Mouse (Mus musculus) G1E (cell line): ENCODE data around the gene Rsrp1. TPM values are rescaled to one million over a fixed set of nuclear protein-coding genes. Genes with fewer than 3 reads are reported as not detected.

ENCODE experiments used
- ATAC-seq: 2 replicates; pipeline ENCODE4 v1.8.0; 2016; ENCODE audit warnings: mild to moderate bottlenecking; ENCODE audit not compliant: insufficient number of reproducible peaks, poor library complexity, low FRiP score, severe bottlenecking; ENCODE audit errors: extremely low read depth
- DNase-seq: peaks from one replicate; pipeline ENCODE4 v3.0.0; 2012; ENCODE audit warnings: low spot score
- H3K27me3 ChIP-seq: 2 replicates; pipeline ENCODE4 v1.6.1; 2012; ENCODE audit warnings: mild to moderate bottlenecking, low read length, inconsistent platforms; ENCODE audit not compliant: insufficient read depth
- H3K36me3 ChIP-seq: replicated peaks from 2 replicates; pipeline ENCODE3; 2012; ENCODE audit warnings: mild to moderate bottlenecking, inconsistent platforms
- H3K4me1 ChIP-seq: 2 replicates; pipeline ENCODE4 v1.6.1; 2012; ENCODE audit warnings: low read depth, low read length, inconsistent platforms, mixed read lengths; ENCODE audit not compliant: insufficient read depth
- H3K4me3 ChIP-seq: 2 replicates; pipeline ENCODE4 v1.5.1; 2012; ENCODE audit warnings: low read depth, mild to moderate bottlenecking, inconsistent platforms, low read length, moderate library complexity, mixed read lengths
- H3K9me3 ChIP-seq: replicated peaks from 2 replicates; pipeline ENCODE4 v1.6.1; 2012; ENCODE audit warnings: inconsistent platforms
- CTCF ChIP-seq: IDR thresholded peaks from 2 replicates; pipeline ENCODE4 v1.5.1; 2012; ENCODE audit warnings: low read depth, low read length, inconsistent platforms, mixed read lengths
- GATA1 ChIP-seq: IDR thresholded peaks from 2 replicates; pipeline ENCODE4 v1.6.1; 2012; ENCODE audit warnings: borderline replicate concordance, low read length, inconsistent platforms, mixed read lengths
- GATA2 ChIP-seq: IDR thresholded peaks from 2 replicates; pipeline ENCODE4 v1.6.1; 2012; ENCODE audit warnings: low read depth, low read length, inconsistent platforms, borderline replicate concordance
- POLR2AphosphoS5 ChIP-seq: IDR thresholded peaks from 2 replicates; pipeline ENCODE4 v1.6.1; 2012; ENCODE audit warnings: low read depth, low read length, inconsistent platforms; ENCODE audit not compliant: insufficient replicate concordance
- TAL1 ChIP-seq: conservative IDR thresholded peaks from 2 replicates; pipeline ENCODE4 v1.6.1; 2012; ENCODE audit warnings: low read depth, low read length, inconsistent platforms, mixed read lengths
- polyA plus RNA-seq: library from polyadenylated mRNA; stranded (reverse); fragments of >175 nt; gene quantifications from 2 replicates; pipeline ENCODE4 v1.2.3, GENCODE M21; 2012
- total RNA-seq, 2 experiments: library from RNA; stranded (forward) in 1 of 2; stranded (reverse) in 1 of 2; fragments of 200-1000 nt in 1 of 2; fragments of >200 nt in 1 of 2; fragmentation: Nextera tagmentation in 1 of 2; gene quantifications; 2 replicates each; pipeline ENCODE4 v1.2.3; 2014 to 2017

The Rsrp1 gene
- total and polyA plus RNA-seq, 3 experiments, result 286 to 492 (median 468) TPM

DNA sequence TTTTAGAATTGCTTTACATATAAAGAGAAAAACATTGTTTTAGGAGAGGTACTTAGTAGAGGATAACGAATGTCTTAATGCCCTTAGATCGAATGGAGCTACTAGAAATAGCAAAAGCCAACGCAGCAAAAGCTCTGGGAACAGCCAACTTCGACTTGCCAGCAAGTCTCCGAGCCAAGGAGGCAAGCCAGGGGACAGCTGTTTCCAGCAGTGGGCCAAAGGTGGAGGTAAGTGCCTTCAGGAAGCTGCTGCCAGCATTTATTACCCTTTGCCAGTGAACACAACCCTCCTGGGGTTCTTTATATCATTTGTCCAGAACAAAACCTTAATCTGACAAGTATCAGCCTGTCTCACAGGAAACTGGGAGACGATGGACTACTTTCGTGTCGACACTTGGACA, 1.8 kb downstream of the Rsrp1 start:
- no peak for TF ChIP-seq POLR2AphosphoS5
- TF ChIP-seq TAL1, result no peak
- TF ChIP-seq GATA1, result no peak
- no peak for TF ChIP-seq GATA2
- TF ChIP-seq CTCF, result no peak
- Histone ChIP-seq H3K27me3 (no peaks in the 10 kb centered on the region), H3K4me3 (peak overlapping the region; percentile 97), H3K4me1 (peaks cover 62% of the 10 kb centered on the region), H3K36me3 (peaks cover 59% of the 10 kb centered on the region), H3K9me3 (no peaks in the 10 kb centered on the region)
- no peak for ATAC-seq
- no peak for DNase-seq

DNA sequence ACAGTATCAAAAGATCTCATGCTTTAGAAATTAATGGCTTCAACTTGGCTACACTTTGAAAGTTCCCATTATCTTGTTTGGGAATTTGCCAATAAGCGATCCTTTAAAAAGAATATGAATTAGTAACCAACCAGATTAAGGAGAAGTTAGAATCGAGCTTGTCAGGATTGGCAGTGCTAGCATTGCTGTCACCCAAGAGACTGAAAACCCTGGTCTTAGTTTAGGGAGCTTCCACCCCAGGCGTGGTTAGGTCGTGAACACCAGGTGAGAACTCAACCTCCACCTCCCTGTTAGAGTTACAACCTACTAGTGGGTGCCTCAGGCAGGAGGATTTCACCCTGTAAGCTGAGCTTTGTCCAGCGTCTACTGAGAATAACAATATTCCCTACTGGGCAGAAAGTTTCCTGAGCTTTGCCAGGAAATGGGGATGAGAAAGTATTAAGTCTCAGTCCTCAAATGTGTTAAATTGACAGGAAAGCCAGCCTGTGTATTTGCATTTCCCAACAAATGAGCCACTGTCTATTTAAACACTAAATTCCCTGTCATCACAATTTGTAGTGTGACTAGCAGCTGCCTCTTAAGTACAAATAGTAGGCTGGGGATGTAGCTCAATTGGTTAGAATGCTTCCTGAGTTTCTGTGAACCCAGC, 4.5 kb downstream of the Rsrp1 start:
- no peaks in the 10 kb centered on the region for H3K27me3 ChIP-seq
- no peak overlapping the region for H3K4me3 ChIP-seq
- no peaks in the 10 kb centered on the region for H3K9me3 ChIP-seq
- peaks cover 57% of the 10 kb centered on the region for H3K4me1 ChIP-seq
- DNase-seq (no peak), ATAC-seq (no peak)
- peaks cover 70% of the 10 kb centered on the region for H3K36me3 ChIP-seq
- TF ChIP-seq CTCF (no peak), GATA1 (no peak), TAL1 (no peak), GATA2 (no peak), POLR2AphosphoS5 (no peak)

- ATAC-seq, result no peak
- TF ChIP-seq POLR2AphosphoS5 (no peak), CTCF (no peak), GATA2 (no peak), TAL1 (no peak), GATA1 (no peak)
- no peak for DNase-seq
- no peaks in the 10 kb centered on the region for H3K27me3 ChIP-seq
- no peak overlapping the region for H3K4me3 ChIP-seq
- peaks cover 75% of the 10 kb centered on the region for H3K36me3 ChIP-seq
- H3K4me1 ChIP-seq, result peaks cover 60% of the 10 kb centered on the region
- no peaks in the 10 kb centered on the region for H3K9me3 ChIP-seq
Observed at GRCm38 (mm10) chr4:134928464-134928836, 5.1 kb downstream of the Rsrp1 start.

DNA sequence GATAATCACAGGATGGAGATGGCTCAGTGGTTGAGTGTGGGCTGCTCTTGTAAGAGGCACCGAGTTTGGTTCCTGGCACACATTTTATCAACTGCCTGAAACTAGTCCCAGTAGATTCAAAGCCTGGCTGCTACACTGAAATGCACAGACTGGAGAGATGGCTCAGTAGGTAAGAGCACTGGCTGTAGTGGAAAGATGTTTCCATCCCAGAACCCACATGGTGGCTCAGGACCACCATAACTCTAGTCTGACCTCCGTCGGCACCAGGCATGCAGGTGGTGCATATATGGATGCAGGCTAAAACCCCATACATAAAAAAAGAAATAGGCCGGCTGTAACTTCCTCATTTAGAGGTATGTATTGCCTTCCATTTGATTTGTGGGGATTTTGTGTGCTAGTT, 6.1 kb downstream of the Rsrp1 start:
- no peak overlapping the region for H3K4me3 ChIP-seq
- H3K9me3 ChIP-seq, result no peaks in the 10 kb centered on the region
- TF ChIP-seq TAL1 (no peak), POLR2AphosphoS5 (peak; percentile 93)
- H3K4me1 ChIP-seq, result peaks cover 60% of the 10 kb centered on the region
- H3K27me3 ChIP-seq, result no peaks in the 10 kb centered on the region
- ATAC-seq, result no peak
- peaks cover 77% of the 10 kb centered on the region for H3K36me3 ChIP-seq
- no peak for DNase-seq

- Histone ChIP-seq H3K9me3 (no peaks in the 10 kb centered on the region), H3K4me1 (peaks cover 59% of the 10 kb centered on the region), H3K36me3 (peaks cover 77% of the 10 kb centered on the region), H3K4me3 (peak overlapping the region; percentile 99; the same call in 1 of the 2 replicates), H3K27me3 (no peaks in the 10 kb centered on the region)
- DNase-seq (no peak), ATAC-seq (no peak)
- TF ChIP-seq GATA2 (no peak), GATA1 (no peak), CTCF (no peak), POLR2AphosphoS5 (no peak), TAL1 (no peak)
Observed at GRCm38 (mm10) chr4:134930190-134930589, 6.8 kb downstream of the Rsrp1 start.

GRCm38 (mm10) chr4:134930684-134931481, 7.5 kb downstream of the Rsrp1 start, which contains the start of gene Syf2:
TSS of gene Syf2 (plus strand) at chr4:134930898.
- H3K27me3 ChIP-seq, result no peaks in the 10 kb centered on the region

More at GRCm38 (mm10) chr4:134930684-134931481, 7.5 kb downstream of the Rsrp1 start, which contains the start of gene Syf2:
- peak within 1 kb of the TSS; percentile 99 for H3K4me3 ChIP-seq
- H3K9me3 ChIP-seq, result no peaks in the 10 kb centered on the region
- H3K4me1 ChIP-seq, result peaks cover 54% of the 10 kb centered on the region
- peak; percentile 84 for ATAC-seq
- H3K36me3 ChIP-seq, result peaks cover 77% of the 10 kb centered on the region
- peak; percentile 87 for DNase-seq
- TF ChIP-seq CTCF (no peak), POLR2AphosphoS5 (no peak; the same call in 1 of the 2 replicates), GATA1 (no peak), GATA2 (no peak), TAL1 (no peak)
